Comparison of ENCODE assay signal across 8 mouse cellular contexts in genomic region chr19:4282898-4283553, GRCm38 (mm10). TPM values are rescaled to one million over a fixed set of nuclear protein-coding genes. Genes with fewer than 3 reads are reported as not detected.
DNase-seq lines count a peak whose midpoint lies in the region; ATAC-seq and TF ChIP-seq lines count a peak whose summit lies in the region.

Gene Ankrd13d, minus strand, starts transcription at chr19:4283137.

- peak; percentile 85 for TF ChIP-seq CTCF in brain, embryonic 14.5 days (IDR thresholded peaks at IDR 0.05; ENCODE audit: borderline replicate concordance, extremely low read depth, insufficient read depth, insufficient read length)
- TF ChIP-seq CTCF in midbrain, postnatal 0 days (IDR thresholded peaks at IDR 0.05), result peak; percentile 83

- H3K36me3 ChIP-seq in heart, embryonic 10.5 days, result peaks cover 30% of the 10 kb centered on the region
- peaks cover 41% of the 10 kb centered on the region for H3K36me3 ChIP-seq in kidney, embryonic 15.5 days
- peaks cover 43% of the 10 kb centered on the region for H3K36me3 ChIP-seq in limb, embryonic 15.5 days
- peaks cover 33% of the 10 kb centered on the region for H3K36me3 ChIP-seq in midbrain, postnatal 0 days (ENCODE audit: insufficient read depth, low read length)

- peak within 1 kb of the TSS; percentile 56 for H3K9ac ChIP-seq in kidney, embryonic 15.5 days
- H3K9ac ChIP-seq in limb, embryonic 15.5 days, result peak within 1 kb of the TSS; percentile 51
- peak within 1 kb of the TSS; percentile 84 for H3K9ac ChIP-seq in midbrain, postnatal 0 days (replicated peaks; ENCODE audit: low read length, poor library complexity, severe bottlenecking)

- peak within 1 kb of the TSS; percentile 80 for H3K4me2 ChIP-seq in kidney, embryonic 15.5 days
- H3K4me2 ChIP-seq in limb, embryonic 15.5 days, result peak within 1 kb of the TSS; percentile 83
- peak within 1 kb of the TSS; percentile 67 for H3K4me2 ChIP-seq in midbrain, postnatal 0 days (ENCODE audit: low read depth, low read length, poor library complexity, severe bottlenecking)

- H3K4me3 ChIP-seq in heart, embryonic 10.5 days, result peak within 1 kb of the TSS; percentile 74
- H3K4me3 ChIP-seq in kidney, embryonic 15.5 days (replicated peaks), result peak within 1 kb of the TSS; percentile 60
- peak within 1 kb of the TSS; percentile 63 for H3K4me3 ChIP-seq in limb, embryonic 15.5 days
- H3K4me3 ChIP-seq in midbrain, postnatal 0 days (ENCODE audit: low read depth, low read length), result peak within 1 kb of the TSS; percentile 69

- under 1% methylated on average over 50 of the region's 50 CpGs for WGBS in heart, embryonic 10.5 days
- WGBS in kidney, embryonic 15.5 days, result under 1% methylated on average over 48 of the region's 50 CpGs
- under 1% methylated on average over 45 of the region's 50 CpGs for WGBS in limb, embryonic 15.5 days
- 0% methylated on average over 46 of the region's 50 CpGs for WGBS in midbrain, postnatal 0 days

- peaks cover 19% of the 10 kb centered on the region for H3K27me3 ChIP-seq in heart, embryonic 10.5 days (ENCODE audit: insufficient read depth, poor library complexity, severe bottlenecking)
- no peaks in the 10 kb centered on the region for H3K27me3 ChIP-seq in kidney, embryonic 15.5 days
- H3K27me3 ChIP-seq in limb, embryonic 15.5 days, result no peaks in the 10 kb centered on the region
- H3K27me3 ChIP-seq in midbrain, postnatal 0 days (ENCODE audit: insufficient read depth, low read length), result no peaks in the 10 kb centered on the region

- peak; percentile 71 for ATAC-seq in erythroblast, adult 5-6 weeks (replicated peaks; ENCODE audit: low FRiP score, poor library complexity, severe bottlenecking)
- peak; percentile 94 for ATAC-seq in kidney, embryonic 15.5 days (replicated peaks; ENCODE audit: low FRiP score)
- ATAC-seq in limb, embryonic 15.5 days (ENCODE audit: insufficient number of reproducible peaks, low FRiP score, low TSS enrichment, low read depth), result peak; percentile 92
- ATAC-seq in midbrain, postnatal 0 days (ENCODE audit: low FRiP score), result peak; percentile 93

- peak; percentile 93 for DNase-seq in CD4-positive helper T cell, adult 2 months (ENCODE audit: low read depth, low spot score)
- peak; percentile 95 for DNase-seq in brain, embryonic 14.5 days (ENCODE audit: low read depth)
- peak; percentile 95 for DNase-seq in heart, embryonic 10.5 days (ENCODE audit: low spot score)
- peak; percentile 92 for DNase-seq in midbrain, postnatal 0 days (ENCODE audit: low spot score)
- DNase-seq in spleen, postnatal 14 days (ENCODE audit: low spot score in 2 of 2), result peak; percentile 81 to 85

- peaks cover 19% of the 10 kb centered on the region for H3K4me1 ChIP-seq in heart, embryonic 10.5 days
- H3K4me1 ChIP-seq in kidney, embryonic 15.5 days, result peaks cover 23% of the 10 kb centered on the region
- peaks cover 16% of the 10 kb centered on the region for H3K4me1 ChIP-seq in limb, embryonic 15.5 days
- peaks cover 8% of the 10 kb centered on the region for H3K4me1 ChIP-seq in midbrain, postnatal 0 days (ENCODE audit: insufficient read depth, low read length)

- peak; percentile 43; the same call in 1 of the 2 replicates for TF ChIP-seq POLR2A in brain, embryonic 14.5 days (IDR thresholded peaks at IDR 0.05; ENCODE audit: borderline replicate concordance, extremely low read depth, insufficient read depth, insufficient read length, poor library complexity, severe bottlenecking)

- H3K9me3 ChIP-seq in heart, embryonic 10.5 days, result no peaks in the 10 kb centered on the region
- no peaks in the 10 kb centered on the region; the same call in 1 of the 2 replicates for H3K9me3 ChIP-seq in kidney, embryonic 15.5 days (replicated peaks)
- H3K9me3 ChIP-seq in limb, embryonic 15.5 days, result no peaks in the 10 kb centered on the region
- H3K9me3 ChIP-seq in midbrain, postnatal 0 days (ENCODE audit: low read length), result no peaks in the 10 kb centered on the region

- peak within 1 kb of the TSS; percentile 56 for H3K27ac ChIP-seq in heart, embryonic 10.5 days
- H3K27ac ChIP-seq in kidney, embryonic 15.5 days, result peak within 1 kb of the TSS; percentile 13
- H3K27ac ChIP-seq in limb, embryonic 15.5 days, result peak within 1 kb of the TSS; percentile 57
- peak within 1 kb of the TSS; percentile 86 for H3K27ac ChIP-seq in midbrain, postnatal 0 days (ENCODE audit: low read depth, low read length)

RNA-seq across cellular contexts. Expression of gene Ankrd13d, which starts in this region (rescaled TPM):
- 53.4 and 54.2 TPM in 2 replicates for polyA plus RNA-seq in brain, embryonic 14.5 days (2012; rRNA removed)
- total RNA-seq in erythroblast, adult 5-6 weeks (2015; ENCODE audit: low replicate concordance), result 0.63 TPM in 1 of 2 replicates, not detected in the other
- total RNA-seq in erythroblast, adult 5-6 weeks (2017; ENCODE audit: low replicate concordance), result 0.84 TPM in 1 of 2 replicates, not detected in the other
- polyA plus RNA-seq in heart, embryonic 10.5 days (2016; fragmentation: Nextera tagmentation; extraction: Ambion mirVana), result 1.9 and 3.6 TPM in 2 replicates
- 8.3 and 8.5 TPM in 2 replicates for polyA plus RNA-seq in kidney, embryonic 15.5 days (2015; fragmentation: Nextera tagmentation; extraction: Ambion mirVana)
- 11.8 TPM in 2 replicates for polyA plus RNA-seq in limb, embryonic 15.5 days (2015; fragmentation: Nextera tagmentation; extraction: Ambion mirVana)
- 92.2 and 106 TPM in 2 replicates for total RNA-seq in midbrain, postnatal 0 days (2014; rRNA removed)
- polyA plus RNA-seq in midbrain, postnatal 0 days (2015; fragmentation: Nextera tagmentation; extraction: Ambion mirVana), result 79.1 and 84.8 TPM in 2 replicates

Comparison
In these comparisons a context has a peak if more than half of its experiments do, and no peak if none do; other contexts are left out.
1. Peak in every context shown above with its lines: DNase-seq, ATAC-seq, H3K4me3 ChIP-seq and H3K27ac ChIP-seq.
2. RNA of gene Ankrd13d (total RNA-seq): 92.2 to 106 TPM in midbrain, postnatal 0 days; 0.63 to 0.84 TPM in erythroblast, adult 5-6 weeks; every median in the first group is over 10 times any median in the second.
3. Peak in ATAC-seq in erythroblast, adult 5-6 weeks; RNA of the gene not detected or under 1 TPM.
4. H3K27ac ChIP-seq: peak in every context shown above with its lines; median percentile 86 in midbrain, postnatal 0 days; 57 in limb, embryonic 15.5 days; 56 in heart, embryonic 10.5 days; 13 in kidney, embryonic 15.5 days.